Mouse (Mus musculus) midbrain, embryonic 12.5 days (tissue): ENCODE data around the gene S1pr2. TPM values are rescaled to one million over a fixed set of nuclear protein-coding genes. Genes with fewer than 3 reads are reported as not detected.
A peak's percentile ranks its signal among the peaks of the same experiment; 100 is the strongest.
"Not testable (repeated sequence)": the region's sequence is repeated elsewhere in the genome, so short reads cannot be mapped to it uniquely, and the experiment has no call there.

Experiments used
- ATAC-seq: fragments of 200-750 bp; cut with Nextera tagmentation; 2 replicates; pipeline ENCODE4 v1.8.0; 2017; ENCODE audit warnings: low read depth, moderate TSS enrichment, moderate library complexity; ENCODE audit not compliant: low FRiP score
- H3K27ac ChIP-seq: fragments of 300-500 bp; sonication (generic); replicated peaks from 2 replicates; pipeline ENCODE4 v1.5.1; 2016; ENCODE audit warnings: mild to moderate bottlenecking
- H3K27me3 ChIP-seq: fragments of 300-500 bp; sonication (generic); 2 replicates; pipeline ENCODE4 v1.6.1; 2016; ENCODE audit warnings: mild to moderate bottlenecking
- H3K36me3 ChIP-seq: fragments of 300-500 bp; sonication (generic); 2 replicates; pipeline ENCODE4 v1.6.1; 2016
- H3K4me1 ChIP-seq: fragments of 300-500 bp; sonication (generic); 2 replicates; pipeline ENCODE4 v1.6.1; 2016
- H3K4me2 ChIP-seq: fragments of 300-500 bp; sonication (generic); replicated peaks from 2 replicates; pipeline ENCODE4 v1.6.1; 2016; ENCODE audit warnings: mild to moderate bottlenecking, moderate library complexity
- H3K4me3 ChIP-seq: fragments of 300-500 bp; sonication (generic); 2 replicates; pipeline ENCODE4 v1.5.1; 2016; ENCODE audit warnings: mild to moderate bottlenecking
- H3K9ac ChIP-seq: fragments of 300-500 bp; sonication (generic); replicated peaks from 2 replicates; pipeline ENCODE4 v1.6.1; 2016; ENCODE audit warnings: mild to moderate bottlenecking, moderate library complexity
- H3K9me3 ChIP-seq: fragments of 300-500 bp; sonication (generic); 2 replicates; pipeline ENCODE4 v1.6.1; 2016; ENCODE audit warnings: mild to moderate bottlenecking
- WGBS: fragments of 180-500 bp; shearing (Covaris S2); methylation state at CpG from one replicate; pipeline ENCODE4 v1.1.7; 2016; 5-methylcytosine and 5-hydroxymethylcytosine counted together
- polyA plus RNA-seq: library from polyadenylated mRNA; unstranded; fragments of >200 nt; fragmentation: Nextera tagmentation; extraction: Ambion mirVana; gene quantifications from 2 replicates; pipeline ENCODE4 v1.2.1, GENCODE M21; 2016

Gene S1pr2
- polyA plus RNA-seq, 1 experiment from 2014 or later, result 22.6 TPM

- Histone ChIP-seq H3K4me3 (no peak overlapping the region), H3K4me2 (no peak overlapping the region), H3K27me3 (peaks cover 48% of the 10 kb centered on the region), H3K4me1 (peaks cover 8% of the 10 kb centered on the region), H3K36me3 (peaks cover 23% of the 10 kb centered on the region), H3K9me3 (no peaks in the 10 kb centered on the region), H3K9ac (no peak overlapping the region), H3K27ac (no peak overlapping the region)
- 60% methylated on average over 5 of the region's 5 CpGs for WGBS
- no peak for ATAC-seq
These were observed 35.3 kb upstream of the S1pr2 start for GRCm38 (mm10) chr9:21011846-21012312.

- not testable (repeated sequence) for H3K4me2 ChIP-seq, H3K4me1 ChIP-seq, H3K27ac ChIP-seq, H3K9me3 ChIP-seq, ATAC-seq, H3K9ac ChIP-seq, H3K4me3 ChIP-seq
- WGBS, result 71% methylated on average over 9 of the region's 9 CpGs
- H3K36me3 ChIP-seq, result peaks cover 30% of the 10 kb centered on the region
- H3K27me3 ChIP-seq, result peaks cover 39% of the 10 kb centered on the region
These were observed 34.5 kb upstream of the S1pr2 start for GRCm38 (mm10) chr9:21010939-21011541.

- Histone ChIP-seq H3K9me3 (no peaks in the 10 kb centered on the region), H3K36me3 (peaks cover 36% of the 10 kb centered on the region), H3K4me1 (peaks cover 2% of the 10 kb centered on the region; the same call in 1 of the 2 replicates), H3K4me3 (no peak overlapping the region), H3K4me2 (no peak overlapping the region), H3K9ac (no peak overlapping the region), H3K27ac (no peak overlapping the region), H3K27me3 (peaks cover 33% of the 10 kb centered on the region)
- no peak for ATAC-seq
- 68% methylated on average over 2 of the region's 2 CpGs for WGBS
These were observed 33.8 kb upstream of the S1pr2 start for GRCm38 (mm10) chr9:21010362-21010761.

GRCm38 (mm10) chr9:21008007-21008406 is 31.4 kb upstream of the S1pr2 start:
- ATAC-seq, result no peak
- Histone ChIP-seq H3K27me3 (peaks cover 13% of the 10 kb centered on the region), H3K9ac (no peak overlapping the region), H3K4me1 (peaks cover 10% of the 10 kb centered on the region), H3K36me3 (peaks cover 47% of the 10 kb centered on the region), H3K27ac (no peak overlapping the region), H3K4me3 (no peak overlapping the region), H3K9me3 (no peaks in the 10 kb centered on the region), H3K4me2 (no peak overlapping the region)
- 84% methylated on average over 7 of the region's 7 CpGs for WGBS

GRCm38 (mm10) chr9:21007313-21007952 is 30.9 kb upstream of the S1pr2 start:
- ATAC-seq, result no peak
- no peak overlapping the region for H3K4me3 ChIP-seq
- no peaks in the 10 kb centered on the region for H3K9me3 ChIP-seq
- peaks cover 47% of the 10 kb centered on the region for H3K36me3 ChIP-seq
- no peak overlapping the region for H3K9ac ChIP-seq
- H3K27me3 ChIP-seq, result peaks cover 8% of the 10 kb centered on the region; the same call in 1 of the 2 replicates
- no peak overlapping the region for H3K27ac ChIP-seq
- H3K4me2 ChIP-seq, result no peak overlapping the region
- 94% methylated on average over 10 of the region's 10 CpGs for WGBS
- peaks cover 10% of the 10 kb centered on the region for H3K4me1 ChIP-seq

- Histone ChIP-seq H3K36me3 (peaks cover 34% of the 10 kb centered on the region), H3K9me3 (no peaks in the 10 kb centered on the region), H3K9ac (peak within 1 kb of the TSS; percentile 86), H3K4me2 (peak within 1 kb of the TSS; percentile 91), H3K4me1 (peaks cover 12% of the 10 kb centered on the region), H3K4me3 (peak within 1 kb of the TSS; percentile 84), H3K27ac (peak within 1 kb of the TSS; percentile 64), H3K27me3 (no peaks in the 10 kb centered on the region)
- ATAC-seq, result peak; percentile 88
- WGBS, result under 1% methylated on average over 72 of the region's 72 CpGs
These were observed 26.3 kb upstream of the S1pr2 start, which contains the start of gene Mrpl4 for GRCm38 (mm10) chr9:21002627-21003551. Gene Mrpl4 (plus strand): TSS chr9:21002738.

GRCm38 (mm10) chr9:21002270-21002626 is 25.7 kb upstream of the S1pr2 start:
- H3K27me3 ChIP-seq, result no peaks in the 10 kb centered on the region
- peaks cover 27% of the 10 kb centered on the region for H3K36me3 ChIP-seq
- peak overlapping the region; percentile 91 for H3K4me2 ChIP-seq
- no peaks in the 10 kb centered on the region for H3K9me3 ChIP-seq
- H3K27ac ChIP-seq, result peak overlapping the region; percentile 64
- H3K4me1 ChIP-seq, result peaks cover 12% of the 10 kb centered on the region
- H3K9ac ChIP-seq, result peak overlapping the region; percentile 86
- ATAC-seq, result no peak; the same call in 1 of the 2 replicates
- H3K4me3 ChIP-seq, result peak overlapping the region; percentile 84
- 9% methylated on average over 7 of the region's 7 CpGs for WGBS

GRCm38 (mm10) chr9:21001651-21002200 is 25.1 kb upstream of the S1pr2 start:
- Histone ChIP-seq H3K4me2 (no peak overlapping the region), H3K9ac (peak overlapping the region; percentile 86; the same call in 1 of the 2 replicates), H3K27me3 (no peaks in the 10 kb centered on the region), H3K9me3 (no peaks in the 10 kb centered on the region), H3K4me1 (peaks cover 12% of the 10 kb centered on the region), H3K27ac (no peak overlapping the region), H3K4me3 (no peak overlapping the region; the same call in 1 of the 2 replicates), H3K36me3 (peaks cover 22% of the 10 kb centered on the region)
- ATAC-seq, result no peak
- WGBS, result 72% methylated on average over 6 of the region's 6 CpGs

- Histone ChIP-seq H3K4me3 (no peak overlapping the region), H3K9ac (no peak overlapping the region; the same call in 1 of the 2 replicates), H3K4me1 (peaks cover 12% of the 10 kb centered on the region), H3K27me3 (no peaks in the 10 kb centered on the region), H3K9me3 (no peaks in the 10 kb centered on the region), H3K4me2 (no peak overlapping the region), H3K36me3 (peaks cover 14% of the 10 kb centered on the region), H3K27ac (no peak overlapping the region)
- ATAC-seq, result no peak
These were observed 24.2 kb upstream of the S1pr2 start for GRCm38 (mm10) chr9:21000811-21001210.

GRCm38 (mm10) chr9:20998337-20998736 is 21.8 kb upstream of the S1pr2 start:
- WGBS, result 82% methylated on average over 1 of the region's 1 CpGs
- H3K4me1 ChIP-seq, H3K27ac ChIP-seq, H3K4me2 ChIP-seq, H3K9me3 ChIP-seq, H3K9ac ChIP-seq, ATAC-seq, H3K27me3 ChIP-seq, H3K4me3 ChIP-seq, H3K36me3 ChIP-seq: not testable (repeated sequence)

GRCm38 (mm10) chr9:20997065-20997464 is 20.5 kb upstream of the S1pr2 start:
- Histone ChIP-seq H3K4me1 (no peaks in the 10 kb centered on the region), H3K27me3 (no peaks in the 10 kb centered on the region), H3K9ac (no peak overlapping the region), H3K4me2 (no peak overlapping the region), H3K4me3 (no peak overlapping the region), H3K27ac (no peak overlapping the region), H3K9me3 (no peaks in the 10 kb centered on the region), H3K36me3 (no peaks in the 10 kb centered on the region)
- ATAC-seq, result no peak
- WGBS, result 92% methylated on average over 8 of the region's 8 CpGs
